Mouse (Mus musculus) left cerebral cortex, adult 8-10 months (tissue): ENCODE results near the gene Iba57. TPM values are rescaled to one million over a fixed set of nuclear protein-coding genes. Genes with fewer than 3 reads are reported as not detected.
"Not testable (repeated sequence)": the region's sequence is repeated elsewhere in the genome, so short reads cannot be mapped to it uniquely, and the experiment has no call there.

ENCODE experiments used
- DNase-seq, 2 experiments: peaks; one replicate each; pipeline ENCODE4 v3.0.0; 2022; ENCODE audit warnings: low spot score in 2 of 2
- total RNA-seq, 4 experiments: library from RNA; stranded (reverse); gene quantifications; 2 replicates each; pipeline ENCODE4 v1.2.4; 2022

Gene Iba57
- 1 to 10 TPM; 6.4 to 7.9 (median 7.1) TPM for total RNA-seq

GRCm38 (mm10) chr11:59163255-59164236 lies at the start of gene Iba57:
TSS of gene Iba57 (minus strand) at chr11:59163739.
- DNase-seq: peak; percentile 98 to 100

DNA sequence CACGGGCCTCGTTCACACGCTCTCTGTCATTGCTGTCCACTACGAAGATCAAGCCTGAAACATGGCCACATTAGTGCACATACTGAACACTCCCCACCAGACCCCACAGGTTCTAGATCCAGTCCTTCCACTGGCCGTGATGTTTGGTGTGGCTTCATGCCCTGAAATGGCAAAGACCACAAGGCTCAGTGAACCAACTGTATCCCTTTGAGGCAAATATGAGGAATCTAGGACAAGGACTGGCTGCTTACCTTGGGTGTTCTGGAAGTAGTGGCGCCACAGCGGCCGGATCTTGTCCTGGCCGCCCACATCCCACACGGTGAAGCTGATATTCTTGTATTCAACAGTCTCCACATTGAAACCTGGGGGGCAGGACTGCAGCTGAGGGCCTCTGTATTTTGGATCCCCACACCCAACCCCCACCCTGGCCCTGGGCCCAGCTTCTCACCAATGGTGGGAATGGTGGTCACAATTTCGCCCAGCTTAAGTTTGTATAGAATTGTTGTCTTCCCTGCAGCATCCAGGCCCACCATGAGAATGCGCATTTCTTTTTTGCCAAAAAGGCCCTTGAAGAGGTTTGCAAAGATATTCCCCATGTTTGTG lies 49.5 kb upstream of the Iba57 start:
- DNase-seq: no peak

GRCm38 (mm10) chr11:59212320-59212719 lies 48.8 kb upstream of the Iba57 start:
- not testable (repeated sequence) for DNase-seq

- DNase-seq: not testable (repeated sequence)
Measured at GRCm38 (mm10) chr11:59211561-59211960, 48.0 kb upstream of the Iba57 start.

GRCm38 (mm10) chr11:59210020-59210419 lies 46.5 kb upstream of the Iba57 start:
- DNase-seq: no peak

DNA sequence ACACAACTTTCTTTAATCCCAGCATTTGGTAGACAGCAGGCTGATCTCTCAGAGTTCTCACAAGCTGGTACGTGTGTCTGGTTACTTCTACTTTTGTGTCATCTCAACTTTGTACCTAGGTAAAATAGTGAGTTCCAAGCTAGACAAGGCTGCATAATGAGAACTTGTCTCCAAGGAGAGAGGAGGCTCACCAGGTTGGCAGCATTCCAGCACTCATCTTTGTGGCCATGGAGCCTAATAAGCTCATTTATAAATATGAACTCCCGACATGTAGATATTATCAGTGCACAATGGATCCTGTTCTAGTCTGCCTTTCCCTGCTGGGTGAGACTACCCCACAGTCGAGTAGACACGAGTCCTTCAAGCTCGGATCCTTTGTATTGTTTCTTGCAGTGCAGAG lies 46.0 kb upstream of the Iba57 start:
- DNase-seq: no peak

DNA sequence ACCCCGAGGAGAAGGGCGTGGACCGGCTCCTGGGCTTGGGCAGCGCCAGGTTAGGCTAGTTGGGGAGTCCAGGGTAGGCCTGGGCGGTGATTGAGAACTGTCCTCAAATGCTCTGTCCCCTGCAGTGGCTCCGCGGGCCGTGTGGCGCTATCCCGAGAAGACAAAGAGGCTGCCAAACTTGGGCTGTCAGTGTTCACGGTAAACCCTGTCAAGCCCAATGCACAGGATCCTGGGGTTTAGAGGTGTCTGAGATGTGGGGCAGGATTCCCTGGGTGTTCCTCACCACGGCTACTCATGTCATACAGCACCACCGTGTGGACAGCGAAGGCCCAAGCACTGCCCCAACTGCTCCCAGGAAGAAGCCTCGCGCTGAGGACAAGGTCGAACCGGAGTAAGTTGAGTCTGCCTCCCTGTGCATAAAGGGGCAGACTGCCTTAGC lies 45.5 kb upstream of the Iba57 start:
- no peak for DNase-seq

DNA sequence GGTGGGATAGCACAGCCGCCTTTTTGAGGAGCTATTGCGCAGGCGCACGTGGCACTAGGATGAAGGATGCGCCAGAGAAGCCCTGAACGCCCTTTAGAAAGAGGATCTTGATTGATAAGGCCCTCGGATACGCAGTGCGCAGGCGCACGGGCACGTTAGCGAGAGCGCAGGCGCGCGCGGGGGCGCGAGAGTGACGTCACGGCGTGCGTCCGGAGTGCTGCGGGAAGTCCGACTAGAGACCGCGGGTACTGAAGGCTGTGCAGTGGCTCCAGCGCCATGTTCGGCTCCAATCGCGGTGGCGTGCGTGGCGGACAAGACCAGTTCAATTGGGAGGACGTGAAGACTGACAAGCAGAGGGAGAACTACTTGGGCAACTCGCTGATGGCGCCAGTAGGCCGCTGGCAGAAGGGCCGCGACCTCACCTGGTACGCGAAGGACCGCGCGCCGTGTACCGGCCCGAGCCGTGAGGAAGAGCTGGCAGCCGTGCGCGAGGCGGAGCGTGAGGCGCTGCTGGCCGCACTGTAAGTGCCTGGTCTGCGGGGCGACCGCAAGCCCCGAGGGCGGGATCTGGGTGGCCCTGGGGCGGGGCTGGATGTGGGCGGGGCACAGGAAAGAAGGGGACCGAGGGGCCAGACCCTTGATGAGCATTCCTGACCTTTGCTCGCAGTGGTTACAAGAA lies 44.8 kb upstream of the Iba57 start, which contains the start of gene 2310033P09Rik:
Gene 2310033P09Rik, plus strand, starts transcription at position 169 of the 679 bp plus-strand sequence.
- DNase-seq: peak; percentile 94

DNA sequence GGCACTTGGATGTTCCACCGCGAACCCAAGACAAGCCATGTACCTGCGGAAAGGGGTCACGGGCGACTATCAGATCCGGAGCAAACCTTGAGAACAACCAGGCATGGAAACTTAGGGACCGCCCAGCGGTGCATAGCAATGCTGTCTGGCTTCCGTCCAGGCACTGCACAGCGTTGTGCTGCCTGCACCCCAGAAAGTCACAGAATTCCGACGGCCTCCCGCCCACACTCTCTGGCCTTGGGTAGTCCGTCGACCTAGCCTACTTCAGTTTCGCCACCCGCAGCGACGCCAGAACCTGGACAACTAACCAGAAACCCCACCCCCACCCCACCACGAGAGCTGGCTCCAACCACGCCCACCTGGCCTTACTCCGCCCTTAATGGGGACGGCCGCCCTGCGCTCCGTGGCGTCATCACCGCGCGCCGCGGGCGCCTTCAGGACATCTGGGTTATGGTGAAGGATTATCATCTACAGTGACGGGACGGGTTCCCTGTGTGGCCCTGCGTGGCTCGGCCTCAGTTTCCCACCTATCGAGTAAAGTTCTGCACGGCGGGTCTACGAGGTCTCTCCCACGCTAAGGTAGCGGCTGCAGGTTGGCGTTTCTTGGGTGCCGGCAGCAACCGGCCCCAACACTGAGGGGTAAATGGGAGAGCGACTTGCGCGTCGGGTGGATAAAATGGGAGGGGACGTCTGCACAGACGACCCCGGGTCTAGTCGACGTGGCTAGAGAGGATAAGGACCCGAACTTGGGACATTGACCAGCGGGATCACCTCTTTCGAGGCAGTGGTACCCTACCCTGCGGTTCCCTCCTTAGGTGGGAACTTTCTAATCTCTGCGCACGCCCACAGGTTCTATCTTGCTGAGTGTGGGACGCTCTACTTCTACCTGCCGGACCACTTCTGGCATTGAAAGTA lies 38.8 kb upstream of the Iba57 start, which contains the start of gene Mrpl55:
Gene Mrpl55, plus strand, starts transcription at position 406 of the 915 bp plus-strand sequence.
- DNase-seq: peak; percentile 86 to 89

- no peak for DNase-seq
Measured at GRCm38 (mm10) chr11:59201216-59202002, 37.9 kb upstream of the Iba57 start.

GRCm38 (mm10) chr11:59196230-59196629 lies 32.7 kb upstream of the Iba57 start:
- DNase-seq: no peak

DNA sequence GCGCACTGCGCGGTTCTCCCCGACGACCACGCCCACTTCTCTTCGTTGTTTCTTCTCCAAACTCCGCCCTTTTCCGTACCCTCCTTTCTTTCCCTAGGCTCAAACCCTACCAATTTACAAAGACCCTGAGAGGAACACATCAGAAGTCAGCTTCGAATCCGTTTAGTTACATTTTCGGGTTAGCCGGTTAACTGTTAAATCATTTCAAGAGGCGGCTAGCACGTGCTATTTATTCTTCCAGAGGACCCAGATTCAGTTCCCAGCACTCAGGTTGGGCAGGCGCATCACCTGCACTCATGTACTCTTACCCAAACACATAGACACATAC lies 28.5 kb upstream of the Iba57 start, which contains the start of gene Guk1:
Gene Guk1, minus strand, starts transcription at position 154 of the 328 bp plus-strand sequence.
- DNase-seq: no peak

GRCm38 (mm10) chr11:59191231-59192058 lies 27.9 kb upstream of the Iba57 start:
- DNase-seq: peak; percentile 78 to 94

- DNase-seq: no peak
Measured at GRCm38 (mm10) chr11:59187706-59188105, 24.2 kb upstream of the Iba57 start.

DNA sequence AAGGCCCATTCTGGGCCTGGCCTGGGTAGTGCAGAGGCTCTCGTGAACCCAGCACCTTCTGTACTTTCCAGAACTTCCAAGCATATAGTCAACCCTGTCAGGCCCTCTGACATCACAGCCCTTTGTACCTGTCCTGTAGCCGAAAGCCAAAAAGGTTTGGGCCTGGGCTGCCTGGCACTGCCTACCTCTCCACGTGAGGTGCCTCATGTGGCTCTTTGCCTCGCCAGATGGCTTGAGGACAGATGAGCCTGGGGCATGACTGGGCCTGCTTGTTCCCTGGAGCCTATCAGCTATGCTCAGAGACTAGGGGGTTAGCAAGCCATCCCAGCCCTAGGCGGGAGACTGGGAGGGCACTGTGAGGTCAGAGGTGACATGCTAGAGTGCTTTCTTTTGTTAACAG lies 22.0 kb upstream of the Iba57 start:
- no peak for DNase-seq

DNA sequence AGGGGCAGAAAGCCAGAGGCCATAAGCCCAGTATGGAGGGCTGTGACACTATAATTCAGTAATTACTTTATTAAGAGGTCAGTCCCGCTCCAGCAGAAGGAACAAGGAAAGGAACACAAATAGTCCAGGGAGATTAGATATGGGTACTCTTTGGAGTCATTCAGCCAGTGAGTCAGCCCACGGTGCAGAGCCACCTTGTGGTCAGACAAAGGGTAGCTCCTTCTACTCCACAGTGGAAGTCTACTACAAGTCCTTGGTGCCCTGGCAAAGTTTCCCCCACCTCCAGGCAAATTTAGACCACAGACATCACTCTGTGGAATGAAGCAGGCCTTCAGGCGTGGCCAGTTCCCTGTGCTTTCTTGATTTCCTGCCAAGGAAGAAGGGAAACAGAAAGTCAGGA lies 20.3 kb upstream of the Iba57 start:
- no peak for DNase-seq

GRCm38 (mm10) chr11:59182864-59183331 lies 19.4 kb upstream of the Iba57 start, which contains the start of gene Gjc2:
TSS of gene Gjc2 (minus strand) at chr11:59183213.
- peak in 1 of 2 experiments; percentile 61 for DNase-seq

GRCm38 (mm10) chr11:59176921-59177320 lies 13.4 kb upstream of the Iba57 start:
- no peak for DNase-seq

- no peak for DNase-seq
Measured at GRCm38 (mm10) chr11:59176475-59176874, 12.9 kb upstream of the Iba57 start.
